Comparison of ENCODE assay signal across 12 mouse cellular contexts in the genomic region with DNA sequence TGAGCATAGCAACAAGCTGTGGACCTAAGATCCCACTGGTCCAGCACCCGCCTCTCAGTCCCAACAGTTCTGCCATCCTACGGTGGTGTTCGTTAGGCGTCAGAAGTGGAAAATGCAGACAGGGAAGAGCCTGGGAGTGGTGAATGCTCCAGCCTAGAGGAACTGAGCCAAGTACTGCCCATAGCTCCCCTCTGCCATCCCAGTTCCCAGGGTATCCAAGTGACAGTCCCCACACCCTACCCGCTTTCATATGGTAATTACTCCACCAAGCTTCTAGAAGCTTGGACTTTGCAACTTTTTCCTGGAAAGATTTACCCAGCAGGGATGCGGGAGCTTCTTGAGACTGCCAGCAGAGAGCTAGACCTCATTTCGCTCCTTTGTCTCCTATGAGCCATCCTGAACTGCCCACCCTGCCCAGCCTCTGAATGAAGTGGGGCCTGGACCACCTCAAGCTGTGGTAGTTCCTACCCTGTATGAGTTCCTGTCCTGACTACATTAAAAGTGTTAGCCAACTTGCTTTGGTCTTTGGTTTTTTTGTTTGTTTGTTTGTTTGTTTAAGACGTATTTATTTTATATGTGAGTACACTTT.
A peak's percentile ranks its signal among the peaks of the same experiment; 100 is the strongest.
DNase-seq lines count a peak whose midpoint lies in the region; ATAC-seq and TF ChIP-seq lines count a peak whose summit lies in the region.
"Had no signal": no experiment of that assay in that cellular context is flagged by ENCODE, and none has a peak within 500 bp of the region (broad histone marks: within the 10 kb centered on the region; RNA-seq: fewer than 3 reads in every experiment).

No protein-coding gene starts in this region.

- H3K4me3 ChIP-seq in neural tube, embryonic 11.5 days (ENCODE audit: low read depth, low read length) = no peak overlapping the region
- H3K4me3 ChIP-seq in forebrain, embryonic 14.5 days (ENCODE audit: low read depth, low read length) = no peak overlapping the region
- H3K4me3 ChIP-seq in intestine, postnatal 0 days (ENCODE audit: low read depth, low read length) = no peak overlapping the region

- peak overlapping the region; percentile 68; the same call in 1 of the 2 replicates for H3K27ac ChIP-seq in neural tube, embryonic 11.5 days (ENCODE audit: low read depth, low read length)
- peak overlapping the region; percentile 46; the same call in 1 of the 2 replicates for H3K27ac ChIP-seq in forebrain, embryonic 14.5 days (ENCODE audit: low read depth, low read length)
- no peak overlapping the region for H3K27ac ChIP-seq in intestine, postnatal 0 days (ENCODE audit: low read depth, low read length)
- H3K27ac ChIP-seq: liver, embryonic 14.5 days; macrophage had no signal

- no peaks in the 10 kb centered on the region for H3K36me3 ChIP-seq in neural tube, embryonic 11.5 days (ENCODE audit: control insufficient read depth, insufficient read depth, low read length)
- H3K36me3 ChIP-seq in forebrain, embryonic 14.5 days (ENCODE audit: control insufficient read depth, insufficient read depth, low read length) = peaks cover 4% of the 10 kb centered on the region; the same call in 1 of the 2 replicates
- H3K36me3 ChIP-seq in intestine, postnatal 0 days (ENCODE audit: control insufficient read depth, insufficient read depth) = peaks cover 45% of the 10 kb centered on the region

- no peak for DNase-seq in neural tube, embryonic 11.5 days (ENCODE audit: low spot score)
- no peak for DNase-seq in neural tube, embryonic 10.5 days (ENCODE audit: extremely low spot score, low spot score)
- peak; percentile 73 for DNase-seq in forebrain, embryonic 14.5 days (ENCODE audit: low spot score)
- DNase-seq in kidney, postnatal 14 days = peak; percentile 25
- DNase-seq in gastrocnemius, postnatal 25 days = no peak
- no peak for DNase-seq in thymus, postnatal 25 days
- DNase-seq: adrenal gland, adult 8-10 months; layer of hippocampus, postnatal 36 days; right cerebral cortex, postnatal 4 days had no signal

- H3K9ac ChIP-seq in neural tube, embryonic 11.5 days (ENCODE audit: low read length) = no peak overlapping the region
- H3K9ac ChIP-seq in forebrain, embryonic 14.5 days (ENCODE audit: low read length) = no peak overlapping the region
- H3K9ac ChIP-seq in intestine, postnatal 0 days (ENCODE audit: low read depth, low read length) = no peak overlapping the region
- H3K9ac ChIP-seq: liver, embryonic 14.5 days had no signal

- H3K4me1 ChIP-seq in neural tube, embryonic 11.5 days (ENCODE audit: control insufficient read depth, insufficient read depth, low read length) = peaks cover 17% of the 10 kb centered on the region
- peaks cover 9% of the 10 kb centered on the region for H3K4me1 ChIP-seq in forebrain, embryonic 14.5 days (ENCODE audit: control insufficient read depth, insufficient read depth, low read length)
- no peaks in the 10 kb centered on the region for H3K4me1 ChIP-seq in intestine, postnatal 0 days (replicated peaks; ENCODE audit: control insufficient read depth, insufficient read depth, low read length)

- ATAC-seq in neural tube, embryonic 11.5 days (ENCODE audit: insufficient read depth, low FRiP score, low TSS enrichment) = no peak
- ATAC-seq in forebrain, embryonic 14.5 days = peak; percentile 81
- ATAC-seq in intestine, postnatal 0 days = no peak

- no peaks in the 10 kb centered on the region for H3K27me3 ChIP-seq in neural tube, embryonic 11.5 days (ENCODE audit: control insufficient read depth, insufficient read depth, low read length)
- H3K27me3 ChIP-seq in forebrain, embryonic 14.5 days (replicated peaks; ENCODE audit: control insufficient read depth, insufficient read depth, low read length) = no peaks in the 10 kb centered on the region
- no peaks in the 10 kb centered on the region for H3K27me3 ChIP-seq in intestine, postnatal 0 days (replicated peaks; ENCODE audit: control insufficient read depth, insufficient read depth, low read length)

- no peak for TF ChIP-seq CTCF in intestine, postnatal 0 days (IDR thresholded peaks at IDR 0.05; ENCODE audit: low read depth)

- no peak overlapping the region for H3K4me2 ChIP-seq in neural tube, embryonic 11.5 days (ENCODE audit: low read depth)
- H3K4me2 ChIP-seq in forebrain, embryonic 14.5 days (ENCODE audit: low read length) = no peak overlapping the region
- H3K4me2 ChIP-seq in intestine, postnatal 0 days (replicated peaks; ENCODE audit: low read depth) = no peak overlapping the region

- H3K9me3 ChIP-seq in neural tube, embryonic 11.5 days (ENCODE audit: control insufficient read depth, low read length) = no peaks in the 10 kb centered on the region
- H3K9me3 ChIP-seq in forebrain, embryonic 14.5 days (replicated peaks; ENCODE audit: control insufficient read depth, low read length) = no peaks in the 10 kb centered on the region
- no peaks in the 10 kb centered on the region for H3K9me3 ChIP-seq in intestine, postnatal 0 days (ENCODE audit: control insufficient read depth)

- 67% methylated on average over 8 of the region's 8 CpGs for WGBS in neural tube, embryonic 11.5 days
- 32% methylated on average over 8 of the region's 8 CpGs for WGBS in forebrain, embryonic 14.5 days
- 94% methylated on average over 8 of the region's 8 CpGs for WGBS in intestine, postnatal 0 days

Comparison
In these comparisons a context has a peak if more than half of its experiments do, and no peak if none do; other contexts are left out.
1. DNase-seq: peak in forebrain, embryonic 14.5 days (single experiment) and kidney, postnatal 14 days (single experiment); none in neural tube, embryonic 11.5 days (single experiment), neural tube, embryonic 10.5 days (single experiment), gastrocnemius, postnatal 25 days (single experiment) and thymus, postnatal 25 days (single experiment).